Mouse (Mus musculus): Measurements from ENCODE around the gene Camk2g.

Camk2g gene

GRCm38 (mm10) chr14:20806116-20806840 lies 12.4 kb upstream of the Camk2g start:
- DNase-seq (ENCODE audit: low read depth), result no peak

GRCm38 (mm10) chr14:20804964-20805672 lies 11.2 kb upstream of the Camk2g start:
- DNase-seq (ENCODE audit: low read depth), result no peak

- DNase-seq (ENCODE audit: low read depth), result no peak
These were observed 10.6 kb upstream of the Camk2g start for GRCm38 (mm10) chr14:20804481-20804880.

- DNase-seq (ENCODE audit: low read depth), result peak; percentile 88
These were observed 9.7 kb upstream of the Camk2g start for GRCm38 (mm10) chr14:20803606-20803938.

- no peak for DNase-seq (ENCODE audit: low read depth)
These were observed 9.2 kb upstream of the Camk2g start for GRCm38 (mm10) chr14:20802926-20803605.

- peak; percentile 93 for DNase-seq (ENCODE audit: low read depth)
These were observed 4.9 kb upstream of the Camk2g start for GRCm38 (mm10) chr14:20798761-20799160.

GRCm38 (mm10) chr14:20798300-20798699 lies 4.4 kb upstream of the Camk2g start:
- no peak for DNase-seq (ENCODE audit: low read depth)

GRCm38 (mm10) chr14:20796643-20797042 lies 2.8 kb upstream of the Camk2g start:
- DNase-seq (ENCODE audit: low read depth), result no peak

GRCm38 (mm10) chr14:20796170-20796569 lies 2.3 kb upstream of the Camk2g start:
- DNase-seq (ENCODE audit: low read depth), result no peak

- DNase-seq (ENCODE audit: low read depth), result no peak
These were observed 1.7 kb upstream of the Camk2g start for GRCm38 (mm10) chr14:20795423-20796152.

- no peak for DNase-seq (ENCODE audit: low read depth)
These were observed 701 bp upstream of the Camk2g start for GRCm38 (mm10) chr14:20794589-20794988.

- peak; percentile 47 for DNase-seq (ENCODE audit: low read depth)
These were observed 748 bp downstream of the Camk2g start for GRCm38 (mm10) chr14:20792922-20793757.

GRCm38 (mm10) chr14:20792243-20792921 lies 1.5 kb downstream of the Camk2g start:
- DNase-seq (ENCODE audit: low read depth), result no peak

- no peak for DNase-seq (ENCODE audit: low read depth)
These were observed 2.2 kb downstream of the Camk2g start for GRCm38 (mm10) chr14:20791511-20792242.

- DNase-seq (ENCODE audit: low read depth), result no peak
These were observed 2.9 kb downstream of the Camk2g start for GRCm38 (mm10) chr14:20790996-20791395.

GRCm38 (mm10) chr14:20790445-20790844 lies 3.4 kb downstream of the Camk2g start:
- DNase-seq (ENCODE audit: low read depth), result no peak

- DNase-seq (ENCODE audit: low read depth), result no peak
These were observed 4.3 kb downstream of the Camk2g start for GRCm38 (mm10) chr14:20789593-20789992.

- DNase-seq (ENCODE audit: low read depth), result no peak
These were observed 5.7 kb downstream of the Camk2g start for GRCm38 (mm10) chr14:20788151-20788550.

GRCm38 (mm10) chr14:20786611-20787015 lies 7.3 kb downstream of the Camk2g start:
- DNase-seq (ENCODE audit: low read depth), result no peak

GRCm38 (mm10) chr14:20786020-20786419 lies 7.9 kb downstream of the Camk2g start:
- no peak for DNase-seq (ENCODE audit: low read depth)

Measured in naive thymus-derived CD4-positive, alpha-beta T cell, adult 2 months (primary cell).